Comparison of ENCODE assay signal across 13 mouse cellular contexts in genomic region chr2:163798411-163798810, GRCm38 (mm10). TPM values are rescaled to one million over a fixed set of nuclear protein-coding genes. Genes with fewer than 3 reads are reported as not detected.
DNase-seq lines count a peak whose midpoint lies in the region; ATAC-seq and TF ChIP-seq lines count a peak whose summit lies in the region.
"Had no signal": no experiment of that assay in that cellular context is flagged by ENCODE, and none has a peak within 500 bp of the region (broad histone marks: within the 10 kb centered on the region; RNA-seq: fewer than 3 reads in every experiment).

No protein-coding gene starts in this region.

- no peak for TF ChIP-seq EP300 in liver, postnatal 0 days (IDR thresholded peaks at IDR 0.05; ENCODE audit: low read depth)

- ATAC-seq in liver, postnatal 0 days, result peak; percentile 23; the same call in 1 of the 2 replicates

- no peak for DNase-seq in liver, postnatal 0 days
- no peak for DNase-seq in liver
- DNase-seq in heart, postnatal 25 days (ENCODE audit: low spot score), result peak; percentile 56
- DNase-seq in mesoderm, embryonic 11.5 days (ENCODE audit: low read depth, low spot score), result peak; percentile 12
- DNase-seq in layer of hippocampus, adult 9-11 months, result no peak
- DNase-seq in MN1 (ENCODE audit: low spot score), result no peak
- DNase-seq in left cerebral cortex, postnatal 25 days (ENCODE audit: low spot score in 2 of 2), result no peak

- no peak for TF ChIP-seq POLR2A in embryonic fibroblast, embryonic 13.5 days (IDR thresholded peaks at IDR 0.05; ENCODE audit: low read depth, low read length)

- peaks cover 3% of the 10 kb centered on the region for H3K4me1 ChIP-seq in liver, postnatal 0 days (ENCODE audit: insufficient read depth)
- 0 out of 2 replicates have a peak, but pooled peaks cover 4% of the 10 kb centered on the region for H3K4me1 ChIP-seq in embryonic fibroblast, embryonic 13.5 days (ENCODE audit: control insufficient read depth, insufficient read depth, low read length)
- H3K4me1 ChIP-seq: hindbrain, embryonic 12.5 days had no signal

- H3K27ac ChIP-seq in liver, postnatal 0 days (ENCODE audit: low read depth), result no peak overlapping the region
- peak overlapping the region; percentile 96 for H3K27ac ChIP-seq in embryonic fibroblast, embryonic 13.5 days (ENCODE audit: insufficient read depth, low read length)
- H3K27ac ChIP-seq: embryonic facial prominence, embryonic 12.5 days; hindbrain, embryonic 12.5 days; layer of hippocampus, adult 2 months; macrophage had no signal

- intact Hi-C loops in heart, postnatal 25 days (cut with DNase I), result no loop called here
- intact Hi-C loops in left cerebral cortex, postnatal 25 days (cut with DNase I), result no loop called here

- H3K4me3 ChIP-seq in liver, postnatal 0 days (ENCODE audit: low read depth, low read length), result no peak overlapping the region
- no peak overlapping the region for H3K4me3 ChIP-seq in embryonic fibroblast, embryonic 13.5 days (ENCODE audit: insufficient read depth, low read length)
- H3K4me3 ChIP-seq: embryonic facial prominence, embryonic 12.5 days; hindbrain, embryonic 12.5 days; layer of hippocampus, adult 2 months had no signal

- H3K9me3 ChIP-seq in liver, postnatal 0 days (ENCODE audit: low read length), result no peaks in the 10 kb centered on the region
- H3K9me3 ChIP-seq: embryonic facial prominence, embryonic 12.5 days; hindbrain, embryonic 12.5 days had no signal

- WGBS in liver, postnatal 0 days (ENCODE audit: insufficient replicate concordance), result 73% methylated on average over 7 of the region's 7 CpGs

- H3K4me2 ChIP-seq in liver, postnatal 0 days (ENCODE audit: low read depth, low read length), result no peak overlapping the region
- H3K4me2 ChIP-seq: embryonic facial prominence, embryonic 12.5 days; hindbrain, embryonic 12.5 days had no signal

- no peaks in the 10 kb centered on the region for H3K27me3 ChIP-seq in liver, postnatal 0 days (ENCODE audit: insufficient read depth, low read length)
- H3K27me3 ChIP-seq: embryonic facial prominence, embryonic 12.5 days; hindbrain, embryonic 12.5 days had no signal

- no peaks in the 10 kb centered on the region for H3K36me3 ChIP-seq in liver, postnatal 0 days (replicated peaks; ENCODE audit: insufficient read depth, low read length)
- H3K36me3 ChIP-seq: embryonic facial prominence, embryonic 12.5 days; hindbrain, embryonic 12.5 days had no signal

- H3K9ac ChIP-seq in liver, postnatal 0 days (replicated peaks), result no peak overlapping the region
- H3K9ac ChIP-seq: embryonic facial prominence, embryonic 12.5 days; hindbrain, embryonic 12.5 days had no signal

- no peak for TF ChIP-seq CTCF in liver, postnatal 0 days (IDR thresholded peaks at IDR 0.05; ENCODE audit: low read depth)
- TF ChIP-seq CTCF in embryonic fibroblast, embryonic 13.5 days (IDR thresholded peaks at IDR 0.05; ENCODE audit: borderline replicate concordance, insufficient read depth, low read length), result no peak

RNA-seq across cellular contexts. Expression of gene Ccn5, which starts 22.2 kb away (rescaled TPM):
- polyA plus RNA-seq in liver, postnatal 0 days (2015; fragmentation: Nextera tagmentation; extraction: Ambion mirVana), result 0.06 TPM in 1 of 2 replicates, not detected in the other
- polyA plus RNA-seq in embryonic fibroblast, embryonic 13.5 days (2011; ENCODE audit: insufficient read length, low read depth, missing spikeins), result 203 and 212 TPM in 2 replicates
- total RNA-seq in heart, postnatal 25 days (2021), result 1 to 10 TPM in 1 of 2 experiments, under 1 TPM in 1; 0.98 to 1.3 TPM
- not detected for total RNA-seq in left cerebral cortex, postnatal 25 days (2021)
- total RNA-seq: layer of hippocampus, adult 2 months had no signal
- polyA plus RNA-seq: macrophage; small intestine, adult 2 months had no signal

RNA-seq across cellular contexts. Expression of gene Ada, which starts 48.4 kb away (rescaled TPM):
- 2.7 TPM in 2 replicates for polyA plus RNA-seq in liver, postnatal 0 days (2015; fragmentation: Nextera tagmentation; extraction: Ambion mirVana)
- 26.9 and 32.7 TPM in 2 replicates for polyA plus RNA-seq in embryonic fibroblast, embryonic 13.5 days (2011; ENCODE audit: insufficient read length, low read depth, missing spikeins)
- under 1 TPM; 0.39 to 0.68 TPM for total RNA-seq in heart, postnatal 25 days (2021)
- total RNA-seq in left cerebral cortex, postnatal 25 days (2021), result 1 to 10 TPM; 1.1 to 1.2 TPM

RNA-seq across cellular contexts. Expression of gene Kcnk15, which starts 55.0 kb away (rescaled TPM):
- not detected in 2 replicates for polyA plus RNA-seq in liver, postnatal 0 days (2015; fragmentation: Nextera tagmentation; extraction: Ambion mirVana)
- polyA plus RNA-seq in embryonic fibroblast, embryonic 13.5 days (2011; ENCODE audit: insufficient read length, low read depth, missing spikeins), result 0.26 TPM in 1 of 2 replicates, not detected in the other
- total RNA-seq in heart, postnatal 25 days (2021), result not detected
- total RNA-seq in left cerebral cortex, postnatal 25 days (2021), result under 1 TPM; 0.23 to 0.25 TPM
- total RNA-seq: layer of hippocampus, adult 2 months had no signal
- polyA plus RNA-seq: embryonic facial prominence, embryonic 12.5 days; hindbrain, embryonic 12.5 days; macrophage; small intestine, adult 2 months had no signal

Comparison
In these comparisons a context has a peak if more than half of its experiments do, and no peak if none do; other contexts are left out.
1. DNase-seq: peak in heart, postnatal 25 days (single experiment) and mesoderm, embryonic 11.5 days (single experiment); none in liver, postnatal 0 days (single experiment), liver (single experiment), layer of hippocampus, adult 9-11 months (single experiment), MN1 (single experiment) and left cerebral cortex, postnatal 25 days (0 of 2).